Mouse (Mus musculus): Measurements from ENCODE around the gene Myh10.

Myh10 gene

DNA sequence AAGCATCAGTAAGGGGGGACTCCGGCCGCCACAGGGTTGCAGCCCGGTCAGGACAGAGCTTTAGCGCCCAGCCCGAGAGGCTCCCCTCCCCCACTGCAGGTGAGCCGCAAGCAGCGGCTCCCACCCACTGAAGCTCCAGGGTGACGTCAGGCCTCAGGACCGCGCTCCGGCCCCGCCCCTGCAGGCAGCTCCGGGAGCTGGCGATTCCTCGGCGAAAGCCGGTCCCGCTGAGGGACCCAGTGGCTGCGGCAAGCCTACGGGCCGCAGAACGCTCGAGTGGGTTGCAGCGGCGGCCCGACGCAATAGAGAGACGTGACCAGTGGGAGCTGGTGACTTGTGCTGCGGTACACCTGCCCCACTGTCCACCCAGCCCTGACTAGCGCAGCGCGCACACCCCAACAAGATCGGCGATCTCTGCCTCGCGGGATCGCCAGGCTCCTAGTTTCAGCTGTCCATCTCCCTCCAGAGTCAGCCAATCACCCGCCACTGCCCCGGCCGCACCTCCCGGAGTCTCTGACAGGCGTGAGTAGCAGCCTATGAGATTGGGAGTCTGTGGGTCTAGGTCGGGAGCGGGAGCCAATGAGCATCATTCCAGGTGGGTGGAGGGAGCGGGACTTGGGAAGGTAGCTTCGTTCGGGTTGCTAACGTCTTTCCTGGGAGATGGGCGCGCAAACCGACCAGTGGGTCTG, at the start of gene Myh10:
Myh10 (plus strand) TSS at position 239 of the 689 bp plus-strand sequence.
- CTCF ChIA-PET = no interaction called here

GRCm38 (mm10) chr11:68644781-68645180, 46.6 kb upstream of the Myh10 start:
- CTCF ChIA-PET = no interaction called here

DNA sequence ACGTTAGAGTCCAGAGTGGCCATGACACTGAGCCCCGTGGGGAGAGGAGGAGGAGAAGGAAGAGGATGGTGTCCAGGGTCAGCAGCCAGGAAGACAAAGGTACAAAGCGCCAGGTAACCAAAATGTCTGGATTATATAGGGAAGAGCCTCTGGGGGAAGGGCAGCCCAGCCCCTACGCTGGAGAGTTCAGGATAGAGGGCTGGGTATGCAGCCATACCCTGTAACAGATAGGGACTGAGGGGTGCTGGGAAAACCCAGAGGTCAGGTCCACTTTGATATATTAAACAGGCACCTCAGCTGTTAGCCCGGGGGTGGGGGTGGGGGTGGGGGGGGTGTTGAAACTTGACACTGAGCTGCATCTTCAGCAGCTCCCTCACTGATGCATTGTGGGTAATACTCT, 43.6 kb upstream of the Myh10 start:
- CTCF ChIA-PET = interaction anchor here (0.8 kb wide), 1 partner anchor 1200 kb away, joined by 3 read pairs; no protein-coding TSS in a partner anchor

DNA sequence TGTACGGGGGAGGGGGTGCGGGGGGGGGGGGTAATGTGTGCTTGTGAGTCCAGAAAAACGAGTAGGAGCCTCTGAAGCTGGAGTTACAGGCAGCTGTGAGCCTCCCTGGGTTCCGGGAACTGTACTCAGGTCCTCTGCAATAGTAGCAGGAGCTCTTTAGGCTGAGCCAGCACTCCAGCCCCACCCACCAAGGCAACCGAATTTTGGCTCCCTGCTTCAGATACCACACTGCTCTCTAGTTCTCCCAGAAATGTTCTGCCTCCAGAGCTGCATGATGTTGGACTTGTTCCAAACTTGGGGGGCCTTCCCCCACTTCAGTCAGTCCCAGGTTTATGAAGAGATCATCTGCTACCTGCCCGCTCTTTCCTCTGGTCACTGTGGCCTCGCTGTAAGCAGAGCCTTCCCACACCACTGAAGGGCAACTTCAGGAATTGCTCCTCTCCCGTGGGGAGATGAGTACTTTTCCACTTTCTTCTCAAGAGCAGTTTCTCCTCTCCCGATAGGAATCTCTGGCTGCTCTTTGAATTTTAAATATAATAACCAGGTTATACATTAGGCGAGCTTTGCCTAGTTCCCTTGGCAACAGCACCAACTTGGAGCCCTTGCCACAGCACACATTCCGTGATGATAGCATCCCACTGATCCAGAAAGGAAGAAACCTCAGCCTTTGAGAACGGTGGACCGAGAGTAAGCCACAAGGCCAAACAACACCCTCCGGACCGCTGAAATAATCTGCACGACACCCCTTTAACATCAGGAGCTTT, 42.8 kb upstream of the Myh10 start:
- CTCF ChIA-PET = interaction anchor here (0.8 kb wide), 1 partner anchor 1201 kb away, joined by 3 read pairs; no protein-coding TSS in a partner anchor

DNA sequence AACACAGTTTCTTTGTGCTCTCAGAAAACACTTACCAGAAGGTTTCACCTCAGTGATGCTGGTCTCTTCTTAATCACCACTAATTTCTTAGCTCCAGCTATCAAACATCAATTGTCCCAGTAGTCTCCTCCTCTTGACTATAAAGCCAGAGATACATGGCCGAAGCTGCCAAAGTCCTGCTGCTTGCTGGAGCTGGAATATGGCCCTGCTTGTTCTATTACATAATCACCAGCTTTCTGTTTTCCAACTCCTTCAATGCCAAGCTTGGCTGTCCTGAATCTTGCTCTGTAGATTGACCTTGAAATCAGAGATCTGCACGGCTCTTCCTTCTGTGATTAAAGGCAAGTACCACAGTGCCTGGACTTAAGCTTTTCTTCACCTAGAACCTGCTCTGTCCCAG, 39.8 kb upstream of the Myh10 start:
- CTCF ChIA-PET = interaction anchor here (0.6 kb wide), 1 partner anchor 97 kb away, joined by 4 read pairs; no protein-coding TSS in a partner anchor

DNA sequence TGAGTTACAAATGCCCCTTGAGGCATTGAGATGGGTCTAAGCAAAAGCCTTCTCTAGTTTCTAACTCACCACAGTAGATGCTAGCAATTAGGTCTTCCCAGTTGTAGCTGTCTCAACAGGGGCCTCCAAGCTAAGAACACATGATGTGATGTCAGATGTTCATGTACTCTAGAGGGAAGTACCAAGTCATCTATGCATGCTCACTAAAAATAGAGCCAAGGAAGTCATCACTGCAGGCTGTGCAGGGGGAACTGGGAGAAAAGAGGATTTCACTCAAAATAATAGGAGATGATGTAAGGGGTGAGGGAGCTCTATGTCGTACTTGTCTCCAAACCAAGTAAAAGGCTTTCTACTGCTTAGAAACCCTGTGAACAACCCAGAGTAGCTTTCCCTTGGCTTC, 35.8 kb upstream of the Myh10 start:
- CTCF ChIA-PET = no interaction called here

GRCm38 (mm10) chr11:68656887-68657685, 34.3 kb upstream of the Myh10 start:
- CTCF ChIA-PET = no interaction called here

GRCm38 (mm10) chr11:68657811-68658210, 33.5 kb upstream of the Myh10 start:
- CTCF ChIA-PET = no interaction called here

GRCm38 (mm10) chr11:68665331-68665730, 26.0 kb upstream of the Myh10 start:
- CTCF ChIA-PET = no interaction called here

GRCm38 (mm10) chr11:68666210-68666609, 25.1 kb upstream of the Myh10 start:
- CTCF ChIA-PET = no interaction called here

DNA sequence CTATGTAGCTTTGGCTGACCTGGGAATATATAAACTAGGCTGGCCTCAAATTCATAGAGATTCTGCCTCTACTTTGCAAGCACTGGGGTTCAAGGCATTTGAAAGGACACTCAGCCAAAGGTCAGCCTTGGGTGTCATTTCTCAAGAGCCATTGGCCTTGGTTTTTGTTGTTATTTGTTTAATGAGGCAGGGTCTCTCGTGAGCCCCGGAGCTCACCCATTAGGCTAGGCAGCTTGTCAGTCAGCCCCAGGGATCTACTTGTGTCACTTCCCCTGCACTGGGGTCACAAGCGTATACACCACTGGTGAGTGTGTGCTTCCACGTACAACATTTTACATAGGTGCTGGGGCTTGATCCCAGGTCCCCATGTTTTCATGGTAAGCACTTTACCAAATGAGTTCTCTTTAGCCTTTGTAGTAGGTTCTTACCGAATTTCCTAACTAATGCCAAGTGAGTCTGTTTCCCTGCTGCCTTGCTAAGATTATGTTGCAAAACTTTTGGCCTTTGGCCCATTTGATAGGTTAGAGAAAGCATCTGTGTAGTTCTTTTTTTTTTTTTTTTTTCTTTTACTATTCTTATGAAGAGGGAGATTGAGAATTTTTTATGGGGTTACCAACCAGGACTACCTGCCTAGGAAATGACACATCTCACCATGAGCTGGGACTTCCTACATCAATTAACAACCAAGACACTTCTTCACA, 18.9 kb upstream of the Myh10 start:
- CTCF ChIA-PET = no interaction called here

- CTCF ChIA-PET = no interaction called here
These were observed 17.3 kb upstream of the Myh10 start for GRCm38 (mm10) chr11:68674071-68674470.

DNA sequence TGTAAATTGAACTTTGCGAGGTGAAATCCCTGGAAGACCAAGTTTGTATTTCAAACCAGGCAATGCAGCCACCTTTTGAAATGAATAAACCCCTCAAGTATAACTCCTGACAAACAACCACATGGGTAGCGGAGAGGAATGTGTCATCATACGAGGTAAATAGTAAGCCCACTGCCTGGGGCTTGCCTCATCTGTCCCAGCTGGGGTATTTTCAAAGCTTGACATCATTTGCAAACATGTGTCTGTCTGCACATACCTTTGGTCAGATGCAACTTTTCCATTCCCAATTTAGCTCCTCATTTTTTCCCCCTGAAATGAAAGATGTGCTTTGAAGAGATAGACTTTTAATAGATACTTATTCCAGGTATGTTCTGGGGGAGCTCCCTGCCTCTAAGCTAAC, 16.7 kb upstream of the Myh10 start:
- CTCF ChIA-PET = no interaction called here

DNA sequence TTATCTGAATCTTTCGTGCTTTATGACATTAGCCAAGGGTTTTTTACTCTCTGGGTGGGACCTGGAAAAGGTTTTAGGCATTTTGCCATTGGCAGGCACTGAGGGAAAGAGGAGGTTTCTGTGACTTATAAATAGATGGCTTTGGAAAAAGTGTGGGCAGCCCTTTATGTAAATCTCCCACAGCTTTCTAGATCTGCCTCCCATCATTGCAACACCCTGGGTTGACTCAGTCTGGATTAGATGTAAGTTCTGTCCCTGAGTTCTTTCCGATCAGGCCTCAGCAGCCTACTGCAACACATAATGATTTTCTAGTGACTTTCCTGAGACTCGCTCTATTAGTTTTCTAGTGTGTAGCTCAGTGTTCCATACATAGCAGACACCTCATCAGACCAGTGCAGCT, 16.1 kb upstream of the Myh10 start:
- CTCF ChIA-PET = no interaction called here

- CTCF ChIA-PET = no interaction called here
These were observed 10.0 kb upstream of the Myh10 start for GRCm38 (mm10) chr11:68681254-68681839.

DNA sequence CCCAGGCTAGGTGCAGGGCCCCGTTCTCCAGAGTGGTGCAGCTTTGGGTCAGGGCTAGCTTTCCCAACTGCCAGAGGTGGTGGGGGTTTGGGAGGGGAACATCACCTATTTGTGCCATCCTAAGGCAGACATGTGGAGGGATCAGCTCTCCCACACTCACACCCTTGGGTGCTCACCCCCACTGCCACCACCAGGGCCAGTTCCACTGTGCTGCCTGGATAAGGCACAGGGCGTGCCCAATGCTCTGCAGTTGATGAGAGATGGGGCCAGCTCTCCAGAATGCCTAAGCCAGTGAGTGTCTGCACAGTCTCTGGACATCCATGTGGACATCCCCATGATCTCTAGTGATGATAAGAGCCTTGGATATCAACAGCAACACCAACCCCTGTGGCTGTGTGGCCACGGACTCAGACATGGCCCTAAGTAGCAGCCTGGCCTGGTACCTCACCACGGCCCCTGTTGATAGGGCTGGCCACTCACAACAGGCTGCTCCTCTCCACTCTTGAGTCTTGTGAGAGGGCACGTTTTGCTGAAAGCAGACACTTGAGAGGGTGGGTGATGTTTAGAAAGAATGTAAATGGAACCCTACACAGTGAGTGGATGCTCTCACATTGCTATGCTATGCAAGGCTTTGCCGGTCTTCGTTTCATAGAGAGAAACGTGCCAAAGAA, 9.1 kb upstream of the Myh10 start:
- CTCF ChIA-PET = no interaction called here

- CTCF ChIA-PET = no interaction called here
These were observed 5.4 kb upstream of the Myh10 start for GRCm38 (mm10) chr11:68686001-68686400.

- CTCF ChIA-PET = no interaction called here
These were observed 2.1 kb upstream of the Myh10 start for GRCm38 (mm10) chr11:68689304-68689703.

- CTCF ChIA-PET = no interaction called here
These were observed 894 bp upstream of the Myh10 start for GRCm38 (mm10) chr11:68690465-68690864.

GRCm38 (mm10) chr11:68692010-68692692, 792 bp downstream of the Myh10 start:
- CTCF ChIA-PET = no interaction called here
